Mouse (Mus musculus) heart, embryonic 11.5 days (tissue): ENCODE data around the gene Cmtm1. TPM values are rescaled to one million over a fixed set of nuclear protein-coding genes. Genes with fewer than 3 reads are reported as not detected.

Experiments
- ATAC-seq: fragments of 200-750 bp; cut with Nextera tagmentation; replicated peaks from 2 replicates; pipeline ENCODE4 v1.8.0; 2017; ENCODE audit warnings: moderate library complexity; ENCODE audit not compliant: insufficient number of reproducible peaks, low FRiP score, low TSS enrichment
- H3K27ac ChIP-seq: fragments of 300-500 bp; sonication (generic); 2 replicates; pipeline ENCODE4 v1.5.1; 2014; ENCODE audit warnings: mild to moderate bottlenecking, low read depth, low read length
- H3K27me3 ChIP-seq: fragments of 300-500 bp; sonication (generic); 2 replicates; pipeline ENCODE4 v1.6.1; 2014; ENCODE audit warnings: mild to moderate bottlenecking, low read length, mixed read lengths; ENCODE audit not compliant: control insufficient read depth, insufficient read depth
- H3K36me3 ChIP-seq: fragments of 300-500 bp; sonication (generic); 2 replicates; pipeline ENCODE4 v1.6.1; 2014; ENCODE audit warnings: mild to moderate bottlenecking, low read length, moderate library complexity, mixed read lengths; ENCODE audit not compliant: control insufficient read depth, insufficient read depth
- H3K4me1 ChIP-seq: fragments of 300-500 bp; sonication (generic); 2 replicates; pipeline ENCODE4 v1.6.1; 2014; ENCODE audit warnings: low read length; ENCODE audit not compliant: control insufficient read depth, insufficient read depth
- H3K4me2 ChIP-seq: fragments of 300-500 bp; sonication (generic); 2 replicates; pipeline ENCODE4 v1.6.1; 2014; ENCODE audit warnings: mild to moderate bottlenecking, moderate library complexity
- H3K4me3 ChIP-seq: fragments of 300-500 bp; sonication (generic); 2 replicates; pipeline ENCODE4 v1.5.1; 2014; ENCODE audit warnings: low read depth, low read length
- H3K9ac ChIP-seq: fragments of 300-500 bp; sonication (generic); 2 replicates; pipeline ENCODE4 v1.6.1; 2014; ENCODE audit warnings: mild to moderate bottlenecking, low read depth, low read length, moderate library complexity
- H3K9me3 ChIP-seq: fragments of 300-500 bp; sonication (generic); replicated peaks from 2 replicates; pipeline ENCODE4 v1.6.1; 2016; ENCODE audit warnings: low read length; ENCODE audit not compliant: control insufficient read depth
- WGBS: fragments of 180-500 bp; shearing (Covaris S2); extraction: QIAGEN DNeasy Blood & Tissue Kit; methylation state at CpG from one replicate; pipeline ENCODE4 v1.1.7; 2014; ENCODE audit not compliant: insufficient replicate concordance; 5-methylcytosine and 5-hydroxymethylcytosine counted together
- polyA plus RNA-seq: library from polyadenylated mRNA; unstranded; fragments of >200 nt; fragmentation: Nextera tagmentation; extraction: Ambion mirVana; gene quantifications from 2 replicates; pipeline ENCODE4 v1.2.1, GENCODE M21; 2014

Cmtm1 gene
- polyA plus RNA-seq, 1 experiment from 2014 or later, result not detected

GRCm38 (mm10) chr8:104343957-104344356, 34.0 kb upstream of the Cmtm1 start:
- Histone ChIP-seq H3K9me3 (no peaks in the 10 kb centered on the region), H3K27ac (no peak overlapping the region), H3K36me3 (peaks cover 4% of the 10 kb centered on the region; the same call in 1 of the 2 replicates), H3K4me3 (no peak overlapping the region), H3K4me1 (peaks cover 14% of the 10 kb centered on the region; the same call in 1 of the 2 replicates), H3K4me2 (no peak overlapping the region), H3K9ac (no peak overlapping the region), H3K27me3 (no peaks in the 10 kb centered on the region)
- no peak for ATAC-seq
- 13% methylated on average over 7 of the region's 7 CpGs for WGBS

- Histone ChIP-seq H3K27me3 (no peaks in the 10 kb centered on the region), H3K4me3 (no peak overlapping the region), H3K4me1 (peaks cover 10% of the 10 kb centered on the region; the same call in 1 of the 2 replicates), H3K27ac (no peak overlapping the region), H3K36me3 (peaks cover 4% of the 10 kb centered on the region; the same call in 1 of the 2 replicates), H3K9me3 (no peaks in the 10 kb centered on the region), H3K9ac (no peak overlapping the region), H3K4me2 (peak overlapping the region; percentile 81; the same call in 1 of the 2 replicates)
- WGBS, result 53% methylated on average over 5 of the region's 5 CpGs
- ATAC-seq, result no peak
Observed at GRCm38 (mm10) chr8:104342426-104342825, 32.5 kb upstream of the Cmtm1 start.

GRCm38 (mm10) chr8:104341678-104342077, 31.7 kb upstream of the Cmtm1 start:
- no peaks in the 10 kb centered on the region for H3K27me3 ChIP-seq
- 42% methylated on average over 6 of the region's 6 CpGs for WGBS
- H3K9ac ChIP-seq, result peak overlapping the region; percentile 31; the same call in 1 of the 2 replicates
- H3K36me3 ChIP-seq, result peaks cover 4% of the 10 kb centered on the region; the same call in 1 of the 2 replicates
- peaks cover 10% of the 10 kb centered on the region; the same call in 1 of the 2 replicates for H3K4me1 ChIP-seq
- no peaks in the 10 kb centered on the region for H3K9me3 ChIP-seq
- peak overlapping the region; percentile 29; the same call in 1 of the 2 replicates for H3K27ac ChIP-seq
- ATAC-seq, result no peak
- H3K4me3 ChIP-seq, result peak overlapping the region; percentile 71
- peak overlapping the region; percentile 81 for H3K4me2 ChIP-seq

- peak; percentile 67 for ATAC-seq
Observed at GRCm38 (mm10) chr8:104341106-104341561, 31.2 kb upstream of the Cmtm1 start.

GRCm38 (mm10) chr8:104340233-104341105, 30.5 kb upstream of the Cmtm1 start:
- peak; percentile 82 for ATAC-seq
- H3K9me3 ChIP-seq, result no peaks in the 10 kb centered on the region
- 1% methylated on average over 52 of the region's 54 CpGs for WGBS
- H3K4me2 ChIP-seq, result peak overlapping the region; percentile 81
- peak overlapping the region; percentile 71 for H3K4me3 ChIP-seq
- H3K27me3 ChIP-seq, result no peaks in the 10 kb centered on the region
- H3K9ac ChIP-seq, result peak overlapping the region; percentile 83
- no peaks in the 10 kb centered on the region; the same call in 1 of the 2 replicates for H3K36me3 ChIP-seq
- peaks cover 10% of the 10 kb centered on the region; the same call in 1 of the 2 replicates for H3K4me1 ChIP-seq
- peak overlapping the region; percentile 92 for H3K27ac ChIP-seq

More at GRCm38 (mm10) chr8:104341106-104341561, 31.2 kb upstream of the Cmtm1 start:
- peaks cover under 1% of the 10 kb centered on the region; the same call in 1 of the 2 replicates for H3K36me3 ChIP-seq
- peak overlapping the region; percentile 83 for H3K9ac ChIP-seq
- 1% methylated on average over 24 of the region's 24 CpGs for WGBS
- H3K27ac ChIP-seq, result peak overlapping the region; percentile 92
- peak overlapping the region; percentile 81 for H3K4me2 ChIP-seq
- no peaks in the 10 kb centered on the region for H3K9me3 ChIP-seq
- peak overlapping the region; percentile 71 for H3K4me3 ChIP-seq
- H3K4me1 ChIP-seq, result peaks cover 10% of the 10 kb centered on the region; the same call in 1 of the 2 replicates
- H3K27me3 ChIP-seq, result no peaks in the 10 kb centered on the region

GRCm38 (mm10) chr8:104339983-104340232, 30.0 kb upstream of the Cmtm1 start:
- H3K4me1 ChIP-seq, result peaks cover 10% of the 10 kb centered on the region; the same call in 1 of the 2 replicates
- H3K4me3 ChIP-seq, result peak overlapping the region; percentile 71
- no peaks in the 10 kb centered on the region; the same call in 1 of the 2 replicates for H3K36me3 ChIP-seq
- WGBS, result 0% methylated on average over 6 of the region's 6 CpGs
- peak overlapping the region; percentile 92; the same call in 1 of the 2 replicates for H3K27ac ChIP-seq
- H3K9me3 ChIP-seq, result no peaks in the 10 kb centered on the region
- H3K4me2 ChIP-seq, result peak overlapping the region; percentile 81
- H3K27me3 ChIP-seq, result no peaks in the 10 kb centered on the region
- 0 out of 2 replicates have a peak, but pooled peaks have one; percentile 0 for ATAC-seq
- H3K9ac ChIP-seq, result peak overlapping the region; percentile 83

GRCm38 (mm10) chr8:104339229-104339982, 29.5 kb upstream of the Cmtm1 start, which contains the start of gene Cmtm3:
Cmtm3 (plus strand) TSS chr8:104339410.
- WGBS, result 19% methylated on average over 18 of the region's 18 CpGs
- Histone ChIP-seq H3K4me2 (peak within 1 kb of the TSS; percentile 81), H3K27ac (peak within 1 kb of the TSS; percentile 92), H3K4me1 (peaks cover 10% of the 10 kb centered on the region; the same call in 1 of the 2 replicates), H3K9me3 (no peaks in the 10 kb centered on the region), H3K27me3 (no peaks in the 10 kb centered on the region), H3K9ac (peak within 1 kb of the TSS; percentile 83), H3K4me3 (peak within 1 kb of the TSS; percentile 71), H3K36me3 (no peaks in the 10 kb centered on the region)
- ATAC-seq, result no peak

GRCm38 (mm10) chr8:104337890-104338289, 27.9 kb upstream of the Cmtm1 start:
- H3K9ac ChIP-seq, result no peak overlapping the region
- H3K4me3 ChIP-seq, result no peak overlapping the region
- 45% methylated on average over 3 of the region's 3 CpGs for WGBS
- no peak overlapping the region for H3K27ac ChIP-seq
- ATAC-seq, result no peak
- H3K9me3 ChIP-seq, result no peaks in the 10 kb centered on the region
- no peaks in the 10 kb centered on the region for H3K27me3 ChIP-seq
- no peak overlapping the region for H3K4me2 ChIP-seq
- H3K36me3 ChIP-seq, result no peaks in the 10 kb centered on the region
- H3K4me1 ChIP-seq, result peaks cover 10% of the 10 kb centered on the region; the same call in 1 of the 2 replicates
